Mouse (Mus musculus): ENCODE results near the gene Ablim1. TPM values are rescaled to one million over a fixed set of nuclear protein-coding genes. Genes with fewer than 3 reads are reported as not detected.

The Ablim1 gene
- total RNA-seq, 2 experiments from 2014 or later, result 489 to 510 TPM

GRCm38 (mm10) chr19:57118785-57119565 lies 195.7 kb downstream of the Ablim1 start:
- DNase-seq, result peak; percentile 63 to 68
- intact Hi-C loops (cut with DNase I), result no loop called here

GRCm38 (mm10) chr19:57117751-57118150 lies 197.0 kb downstream of the Ablim1 start:
- DNase-seq, result no peak
- intact Hi-C loops (cut with DNase I), result no loop called here

GRCm38 (mm10) chr19:57116871-57117501 lies 197.7 kb downstream of the Ablim1 start:
- intact Hi-C loops (cut with DNase I), result no loop called here
- DNase-seq, result no peak

- no peak for DNase-seq
- intact Hi-C loops (cut with DNase I), result no loop called here
Measured at GRCm38 (mm10) chr19:57115670-57116069, 199.0 kb downstream of the Ablim1 start.

- intact Hi-C loops (cut with DNase I), result no loop called here
- DNase-seq, result no peak
Measured at GRCm38 (mm10) chr19:57114951-57115350, 199.8 kb downstream of the Ablim1 start.

GRCm38 (mm10) chr19:57113975-57114374 lies 200.7 kb downstream of the Ablim1 start:
- intact Hi-C loops (cut with DNase I), result no loop called here
- no peak for DNase-seq

GRCm38 (mm10) chr19:57112816-57113406 lies 201.8 kb downstream of the Ablim1 start:
- DNase-seq, result no peak
- intact Hi-C loops (cut with DNase I), result no loop called here

GRCm38 (mm10) chr19:57112231-57112815 lies 202.4 kb downstream of the Ablim1 start:
- intact Hi-C loops (cut with DNase I), result no loop called here
- DNase-seq, result no peak

GRCm38 (mm10) chr19:57111301-57111700 lies 203.4 kb downstream of the Ablim1 start:
- no peak for DNase-seq
- intact Hi-C loops (cut with DNase I), result no loop called here

GRCm38 (mm10) chr19:57109620-57110019 lies 205.1 kb downstream of the Ablim1 start:
- peak; percentile 50 to 52 for DNase-seq
- intact Hi-C loops (cut with DNase I), result no loop called here

- DNase-seq, result no peak
- intact Hi-C loops (cut with DNase I), result no loop called here
Measured at GRCm38 (mm10) chr19:57106513-57106912, 208.2 kb downstream of the Ablim1 start.

- intact Hi-C loops (cut with DNase I), result no loop called here
- no peak for DNase-seq
Measured at GRCm38 (mm10) chr19:57106031-57106430, 208.7 kb downstream of the Ablim1 start.

- DNase-seq, result no peak
- intact Hi-C loops (cut with DNase I), result no loop called here
Measured at GRCm38 (mm10) chr19:57105156-57105555, 209.6 kb downstream of the Ablim1 start.

- intact Hi-C loops (cut with DNase I), result no loop called here
- DNase-seq, result no peak
Measured at GRCm38 (mm10) chr19:57104171-57104748, 210.5 kb downstream of the Ablim1 start.

GRCm38 (mm10) chr19:57103360-57103958 lies 211.3 kb downstream of the Ablim1 start:
- intact Hi-C loops (cut with DNase I), result no loop called here
- no peak for DNase-seq

- intact Hi-C loops (cut with DNase I), result no loop called here
- DNase-seq, result no peak
Measured at GRCm38 (mm10) chr19:57101986-57102385, 212.7 kb downstream of the Ablim1 start.

GRCm38 (mm10) chr19:57100753-57101446 lies 213.8 kb downstream of the Ablim1 start:
- intact Hi-C loops (cut with DNase I), result no loop called here
- DNase-seq, result no peak

- DNase-seq, result no peak
- intact Hi-C loops (cut with DNase I), result loop anchor here (5.0 kb wide), 1 partner anchor 32 kb away; no protein-coding TSS in a partner anchor
Measured at GRCm38 (mm10) chr19:57099986-57100385, 214.7 kb downstream of the Ablim1 start.

GRCm38 (mm10) chr19:57099094-57099357 lies 215.7 kb downstream of the Ablim1 start:
- DNase-seq, result peak in 1 of 2 experiments; percentile 47
- intact Hi-C loops (cut with DNase I), result loop anchor here (5.0 kb wide), 1 partner anchor 33 kb away; no protein-coding TSS in a partner anchor
